Mouse (Mus musculus): ENCODE results near the gene Csn1s2a. TPM values are rescaled to one million over a fixed set of nuclear protein-coding genes. Genes with fewer than 3 reads are reported as not detected.
"Not testable (repeated sequence)": the region's sequence is repeated elsewhere in the genome, so short reads cannot be mapped to it uniquely, and the experiment has no call there.

Gene Csn1s2a
- polyA plus RNA-seq (2017; shearing (Covaris generic)) = not detected

- no peak for ATAC-seq
These were observed at the start of gene Csn1s2a for GRCm38 (mm10) chr5:87774267-87774666. Gene Csn1s2a, plus strand, starts transcription at chr5:87774567.

GRCm38 (mm10) chr5:87734821-87735220 is 39.5 kb upstream of the Csn1s2a start:
- ATAC-seq = no peak

- ATAC-seq = no peak
These were observed 20.9 kb upstream of the Csn1s2a start for GRCm38 (mm10) chr5:87753471-87753870.

DNA sequence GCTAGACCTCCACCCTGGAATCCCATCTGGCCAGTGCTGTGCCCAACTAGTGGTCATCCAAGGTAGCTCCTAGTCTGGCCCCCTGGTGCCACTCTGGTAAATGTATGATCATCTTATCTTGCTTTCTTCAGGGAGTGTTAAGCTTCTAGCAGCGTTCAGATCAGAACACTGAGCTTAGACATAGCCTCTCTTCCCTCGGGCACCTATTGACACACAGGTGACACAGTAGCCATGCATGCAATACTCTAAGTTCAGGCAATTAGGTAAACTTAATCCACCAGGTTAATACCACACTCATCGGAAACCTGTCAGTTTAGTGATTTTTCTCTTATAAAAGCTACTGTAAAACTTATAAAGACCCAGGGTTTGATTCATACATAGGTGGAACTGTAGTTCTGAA is 9.8 kb upstream of the Csn1s2a start:
- ATAC-seq = no peak

- not testable (repeated sequence) for ATAC-seq
These were observed 2.2 kb upstream of the Csn1s2a start for GRCm38 (mm10) chr5:87772151-87772550.

DNA sequence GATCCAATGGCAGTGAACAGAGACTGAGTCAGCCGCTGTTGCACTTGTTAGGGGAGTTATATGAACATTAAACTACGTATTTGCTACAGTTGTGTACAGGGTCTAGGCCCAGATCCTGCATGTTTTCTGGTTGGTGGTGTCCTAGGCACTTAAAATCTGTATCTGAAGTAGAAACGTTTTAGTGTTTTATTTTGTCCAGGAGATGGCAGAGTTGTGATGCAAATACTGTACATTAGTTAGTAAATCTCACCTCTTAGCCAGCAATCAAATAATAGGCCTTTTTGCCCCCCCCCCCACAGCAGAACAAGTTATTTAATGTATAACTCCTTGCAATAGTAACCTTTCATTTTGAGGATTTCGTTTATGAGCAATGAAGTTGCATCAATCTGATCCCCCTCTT is 8.4 kb downstream of the Csn1s2a start:
- no peak for ATAC-seq

- ATAC-seq = no peak
These were observed 33.4 kb downstream of the Csn1s2a start, which contains the start of gene Csn1s2b for GRCm38 (mm10) chr5:87807782-87808181. Gene Csn1s2b, plus strand, starts transcription at chr5:87808082.

- ATAC-seq = no peak
These were observed 34.9 kb downstream of the Csn1s2a start for GRCm38 (mm10) chr5:87809253-87809652.

DNA sequence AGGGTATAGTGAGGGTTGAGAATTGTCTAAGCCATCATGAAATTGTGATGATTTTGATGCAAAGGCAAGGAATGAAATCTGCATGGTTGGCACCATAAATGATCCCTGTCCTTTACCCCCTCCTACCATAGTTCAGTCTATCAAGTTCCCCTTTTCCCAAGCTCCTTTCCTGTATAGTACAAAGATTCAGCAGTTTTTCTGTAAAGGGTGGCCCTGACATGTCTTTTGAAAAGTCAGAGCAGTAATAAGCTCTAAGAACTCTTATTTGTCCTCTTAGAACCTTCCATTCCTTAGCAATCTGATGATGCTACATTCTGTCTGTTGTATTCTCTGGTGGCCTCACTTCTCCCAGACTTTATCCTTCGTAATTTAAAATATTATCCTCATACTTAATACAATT is 51.0 kb downstream of the Csn1s2a start, which contains the start of gene Prr27:
TSS of gene Prr27 (plus strand) at position 301 of the 400 bp plus-strand sequence.
- no peak for ATAC-seq

Other genes with a start within 250 kb of the Csn1s2a start
- not detected for gene Sult1b1, start 236.4 kb upstream of the Csn1s2a start, polyA plus RNA-seq (2017; shearing (Covaris generic))
- under 1 TPM in 1 of 3 experiments, not detected in 2; 0.19 TPM for gene Sult1d1, start 205.5 kb upstream of the Csn1s2a start, polyA plus RNA-seq (2017; shearing (Covaris generic))
- not detected for gene Sult1e1, start 183.0 kb upstream of the Csn1s2a start, polyA plus RNA-seq (2017; shearing (Covaris generic))
- not detected for gene Csn1s1, start 108.4 kb upstream of the Csn1s2a start, polyA plus RNA-seq (2017; shearing (Covaris generic))
- gene Csn2, start 74.9 kb upstream of the Csn1s2a start, polyA plus RNA-seq (2017; shearing (Covaris generic)) = not detected
- under 1 TPM in 1 of 3 experiments, not detected in 2; 0.43 TPM for gene Csn1s2b, start 33.5 kb downstream of the Csn1s2a start, polyA plus RNA-seq (2017; shearing (Covaris generic))
- gene Prr27, start 51.1 kb downstream of the Csn1s2a start, polyA plus RNA-seq (2017; shearing (Covaris generic)) = not detected
- not detected for gene Odam, start 110.5 kb downstream of the Csn1s2a start, polyA plus RNA-seq (2017; shearing (Covaris generic))
- gene Csn3, start 151.0 kb downstream of the Csn1s2a start, polyA plus RNA-seq (2017; shearing (Covaris generic)) = not detected
- gene 2310003L06Rik, start 194.9 kb downstream of the Csn1s2a start, polyA plus RNA-seq (2017; shearing (Covaris generic)) = not detected
- not detected for gene Gm28434, start 194.9 kb downstream of the Csn1s2a start, polyA plus RNA-seq (2017; shearing (Covaris generic))
- not detected for gene Cabs1, start 204.9 kb downstream of the Csn1s2a start, polyA plus RNA-seq (2017; shearing (Covaris generic))
- gene Smr3a, start 228.0 kb downstream of the Csn1s2a start, polyA plus RNA-seq (2017; shearing (Covaris generic)) = not detected